Mouse (Mus musculus) small intestine, adult 2 months (tissue): ENCODE measurements around the gene Bach2.

ENCODE experiments used
- CTCF ChIP-seq: fragments of 200-500 bp; IDR thresholded peaks from 2 replicates; pipeline ENCODE4 v1.5.1; 2012; ENCODE audit warnings: low read depth, mild to moderate bottlenecking, control low read depth, inconsistent platforms, low read length, moderate library complexity, mixed read lengths; ENCODE audit not compliant: insufficient replicate concordance, insufficient read length; ENCODE audit errors: extremely low read depth
- POLR2A ChIP-seq: fragments of 200-500 bp; IDR thresholded peaks from 2 replicates; pipeline ENCODE4 v1.6.1; 2012; ENCODE audit warnings: low read depth, mild to moderate bottlenecking, control low read depth, inconsistent platforms, low read length, moderate library complexity

GRCm38 (mm10) chr4:32327626-32328025 lies 89.0 kb downstream of the Bach2 start:
- TF ChIP-seq POLR2A = no peak
- TF ChIP-seq CTCF = no peak
